Mouse (Mus musculus): ENCODE data around the gene Krt71. TPM values are rescaled to one million over a fixed set of nuclear protein-coding genes. Genes with fewer than 3 reads are reported as not detected.
A peak's percentile ranks its signal among the peaks of the same experiment; 100 is the strongest.
"Not testable (repeated sequence)": the region's sequence is repeated elsewhere in the genome, so short reads cannot be mapped to it uniquely, and the experiment has no call there.

Gene Krt71
- not detected for total RNA-seq (2021)
- polyA plus RNA-seq (2012; rRNA removed) = not detected in 2 replicates
- long read RNA-seq = 0 reads

DNA sequence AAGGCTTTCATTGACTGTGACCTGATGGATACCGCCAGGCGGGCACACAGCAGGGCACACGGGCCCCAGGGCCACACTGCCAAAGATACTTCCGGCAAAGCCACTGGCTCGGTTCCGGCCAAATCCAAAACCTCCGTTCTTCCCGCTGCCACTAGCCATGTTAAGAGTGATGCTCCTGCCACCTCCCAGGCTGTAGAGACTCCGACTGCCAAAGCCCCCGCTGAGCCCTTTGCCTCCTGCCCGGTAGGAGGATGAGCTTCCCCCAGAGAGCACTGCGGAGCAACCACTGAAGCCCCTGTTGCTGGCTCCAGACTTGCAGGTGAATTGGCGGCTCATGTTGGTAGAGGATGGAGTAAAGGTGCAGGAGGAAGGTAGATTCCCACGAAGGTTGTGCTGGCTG lies at the start of gene Krt71:
Gene Krt71 (minus strand): TSS at position 399 of the 400 bp plus-strand sequence.
- no peak for DNase-seq

DNA sequence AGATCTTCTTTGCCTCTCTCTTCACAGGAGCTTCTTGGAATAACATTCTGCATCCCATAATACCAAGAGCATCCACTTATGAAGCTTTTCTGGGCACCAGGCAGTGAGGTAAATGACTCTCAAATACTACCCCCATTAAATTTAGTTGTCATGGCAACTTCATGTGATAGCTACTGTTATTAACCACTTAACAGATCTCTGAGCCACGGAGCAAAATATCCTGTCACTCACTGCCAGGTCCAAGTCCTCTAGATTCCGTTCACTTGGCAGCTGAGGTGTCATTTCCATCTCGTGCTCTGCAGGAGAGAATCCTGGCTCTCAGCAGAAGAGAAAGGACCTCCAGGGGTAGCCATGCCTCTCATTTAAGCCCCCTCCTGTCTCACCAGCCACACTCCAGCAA lies 48.0 kb upstream of the Krt71 start:
- DNase-seq = no peak

DNA sequence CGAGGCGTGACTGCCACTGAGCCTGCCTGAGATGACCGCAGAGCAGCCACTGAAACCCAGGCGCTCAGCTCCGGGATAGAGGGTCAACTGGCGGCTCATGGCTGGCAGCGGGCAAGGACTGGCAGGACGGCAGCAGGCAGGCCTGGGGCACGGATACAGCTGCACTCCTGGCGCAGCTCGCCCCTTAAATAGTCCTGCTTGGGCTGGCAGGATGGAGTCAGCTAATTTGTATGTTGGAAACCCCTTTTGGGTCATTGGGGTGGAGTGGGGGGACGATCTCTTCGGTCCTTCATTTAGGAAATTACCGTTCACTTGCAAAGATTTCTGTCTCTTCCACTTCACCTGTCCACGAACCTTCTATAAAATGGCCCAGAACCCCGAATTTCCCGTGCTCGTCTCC lies 43.5 kb upstream of the Krt71 start, which contains the start of gene Krt72:
Gene Krt72 (minus strand): TSS at position 101 of the 400 bp plus-strand sequence.
- DNase-seq = no peak

DNA sequence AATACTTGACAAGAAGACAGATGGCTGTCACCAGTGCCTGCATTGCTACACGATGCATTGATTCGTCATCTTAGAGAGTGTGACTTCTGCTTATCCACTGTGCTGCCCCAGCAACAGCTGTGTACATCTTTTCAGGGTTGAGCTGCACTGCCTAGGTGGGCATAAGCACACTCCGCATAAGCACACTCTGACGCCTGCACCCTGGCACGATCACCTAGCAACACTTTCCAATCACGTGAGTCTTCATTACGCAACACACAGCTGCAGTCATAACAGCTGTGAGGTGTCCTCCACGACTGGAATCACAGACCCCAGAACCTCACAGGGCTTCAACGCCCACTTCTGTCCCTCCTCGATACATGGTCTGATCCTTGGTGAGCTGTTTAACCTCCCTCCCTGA lies 30.5 kb upstream of the Krt71 start:
- DNase-seq = no peak

DNA sequence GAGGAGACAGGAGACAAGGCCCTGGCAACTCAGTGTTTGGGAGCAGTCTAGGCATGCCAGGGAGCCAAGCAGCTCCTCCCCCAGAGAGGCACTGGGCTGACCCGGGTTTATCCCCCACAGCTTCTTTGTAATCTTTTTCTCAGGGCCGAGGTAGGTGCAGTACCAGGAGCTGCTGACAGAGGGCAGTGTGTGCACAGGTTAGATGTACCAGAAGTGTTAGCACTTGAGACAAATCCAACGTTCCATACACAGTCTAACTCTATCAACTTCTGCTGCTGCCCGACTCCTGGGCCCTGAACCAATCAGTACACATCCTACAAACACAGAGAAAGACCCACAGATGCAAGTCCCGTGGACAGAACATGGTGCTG lies 29.8 kb upstream of the Krt71 start:
- DNase-seq = peak; percentile 78

DNA sequence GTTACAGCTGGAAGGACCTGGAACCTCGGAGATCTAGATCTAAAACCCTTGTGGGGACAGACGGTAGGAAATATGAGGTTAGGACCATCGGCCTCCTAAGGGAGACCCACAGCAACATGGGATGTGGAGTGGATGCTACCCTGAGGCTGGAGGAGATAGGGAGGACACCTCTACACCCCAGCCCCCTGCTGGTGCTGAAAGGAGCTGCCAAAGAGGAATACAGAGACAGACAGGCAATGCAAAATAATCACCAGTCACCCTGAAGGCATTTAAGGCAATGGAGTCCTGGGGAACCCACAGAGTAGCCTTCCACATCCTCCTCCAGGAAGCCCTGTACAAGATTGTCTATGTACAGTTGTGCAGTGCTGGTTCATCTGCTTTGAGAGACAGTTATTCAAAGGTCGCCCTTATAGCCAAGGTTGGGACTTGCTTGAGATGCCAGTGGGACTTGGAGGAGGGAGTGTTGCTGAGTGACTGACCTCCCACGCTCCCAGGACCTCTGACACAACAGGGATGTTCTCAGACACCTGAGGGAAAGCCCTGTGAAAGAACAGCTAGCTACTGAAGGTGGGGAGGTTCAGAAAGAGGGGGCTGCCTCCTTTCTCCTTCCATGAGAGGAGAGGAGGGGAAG lies 29.3 kb upstream of the Krt71 start:
- no peak for DNase-seq

DNA sequence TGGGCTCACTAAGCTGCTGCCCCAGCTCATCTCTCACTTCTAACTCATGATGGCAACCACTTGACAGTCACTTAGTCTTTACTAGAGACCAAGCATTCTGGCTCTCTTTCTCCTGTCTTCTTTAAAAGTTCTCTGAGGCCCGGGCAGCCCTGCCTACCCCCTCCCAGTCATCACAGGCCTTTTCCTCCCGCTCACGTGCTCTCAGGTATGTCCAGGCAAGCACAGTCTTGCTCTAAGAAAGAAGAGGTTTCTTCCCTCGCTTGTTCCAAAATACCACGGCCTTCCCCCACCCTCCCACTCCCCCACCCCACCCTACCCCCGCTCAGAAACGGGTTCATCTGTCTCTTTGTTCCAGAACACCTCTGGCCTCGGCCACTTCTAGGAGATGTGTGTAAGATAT lies 27.3 kb upstream of the Krt71 start:
- no peak for DNase-seq

DNA sequence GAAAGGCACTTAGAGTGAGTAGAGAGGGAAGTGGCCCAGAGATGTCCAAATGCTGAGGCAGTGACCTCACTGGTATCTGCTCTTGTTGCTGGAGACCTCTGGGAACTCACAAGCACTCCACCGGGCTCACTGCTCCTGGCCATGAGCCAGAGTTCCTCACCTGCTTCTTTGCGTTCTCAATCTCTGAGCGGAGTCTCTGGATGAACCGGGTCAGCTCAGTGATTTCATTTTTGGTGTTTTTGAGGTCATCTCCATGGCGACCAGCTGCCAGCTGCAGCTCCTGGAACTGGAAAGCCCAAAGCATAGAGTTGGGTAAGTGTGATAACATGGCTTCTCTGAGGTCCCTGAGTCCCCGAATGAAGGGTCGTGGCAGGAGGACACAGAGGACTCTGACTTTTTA lies 5.1 kb downstream of the Krt71 start:
- DNase-seq = peak; percentile 23

DNA sequence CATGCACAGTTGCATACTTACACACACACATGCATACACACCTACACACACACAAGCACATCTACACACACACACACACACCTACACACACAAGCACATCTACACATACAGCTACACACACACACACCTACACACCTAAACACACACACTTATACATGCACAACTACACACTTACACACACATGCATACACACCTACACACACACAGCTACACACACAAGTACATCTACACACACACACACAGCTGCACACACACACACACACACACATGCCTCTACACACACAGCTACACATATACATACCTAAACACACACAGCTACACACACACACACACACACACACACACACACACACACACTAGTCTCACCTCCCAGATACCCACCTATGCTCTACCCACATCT lies 12.3 kb downstream of the Krt71 start:
- DNase-seq = no peak

DNA sequence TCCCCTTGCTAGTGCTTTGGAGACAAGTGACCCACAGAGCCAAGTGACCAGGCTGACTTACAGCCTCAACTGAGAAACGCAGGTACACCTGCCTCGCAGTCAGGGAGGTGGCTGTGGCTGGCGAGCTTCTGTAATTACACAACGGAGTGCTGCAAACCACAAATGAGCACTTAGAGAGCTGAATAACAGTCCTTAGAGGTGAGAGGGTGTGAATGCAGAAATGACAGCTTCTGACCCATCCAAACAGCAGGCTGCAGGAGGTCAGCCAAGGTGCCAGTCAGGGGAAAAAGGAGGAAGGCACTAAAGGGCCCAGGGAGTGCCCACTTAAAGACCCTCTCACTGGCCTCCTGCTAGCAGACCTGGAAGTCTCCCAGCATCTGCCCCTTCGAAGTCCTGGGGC lies 18.2 kb downstream of the Krt71 start:
- no peak for DNase-seq

DNA sequence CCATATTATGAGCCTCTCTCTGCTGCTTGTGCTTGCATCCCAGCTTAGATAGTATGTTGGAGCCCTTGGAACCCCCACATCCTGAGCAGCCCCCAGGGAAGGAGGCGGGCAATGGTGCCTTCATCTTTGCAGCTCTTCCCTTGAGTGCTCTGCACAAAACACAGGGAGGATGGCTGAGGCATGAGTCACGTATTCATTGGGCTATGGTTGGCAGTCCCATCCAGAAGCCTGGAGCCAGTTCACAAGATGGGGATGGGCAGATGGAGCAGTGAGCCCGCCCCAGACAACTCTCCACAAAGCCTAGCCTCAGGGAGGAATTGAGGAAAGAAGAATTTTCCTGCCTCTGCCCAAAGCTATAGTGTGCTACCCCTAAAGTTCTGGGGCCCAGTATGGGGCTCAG lies 27.1 kb downstream of the Krt71 start:
- no peak for DNase-seq

DNA sequence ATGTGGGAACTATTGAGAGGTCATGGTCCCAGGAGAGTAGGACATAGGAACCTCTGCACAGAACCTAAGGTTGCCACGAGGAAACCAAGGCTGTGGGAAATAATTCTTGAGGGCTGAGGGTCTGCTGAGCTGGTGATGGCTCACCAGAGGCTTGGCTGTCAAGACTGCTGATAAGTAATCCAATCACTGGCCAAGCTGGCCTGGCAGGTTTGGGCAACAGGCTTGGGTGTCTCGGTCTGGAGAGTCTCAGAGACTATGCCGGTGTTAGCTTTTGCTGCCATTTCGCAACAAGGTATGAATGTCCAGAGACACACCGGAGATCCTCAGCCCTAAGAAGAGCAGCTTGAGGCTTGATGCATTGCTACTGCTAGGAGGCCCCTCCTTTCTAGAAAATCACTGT lies 28.6 kb downstream of the Krt71 start:
- no peak for DNase-seq

DNA sequence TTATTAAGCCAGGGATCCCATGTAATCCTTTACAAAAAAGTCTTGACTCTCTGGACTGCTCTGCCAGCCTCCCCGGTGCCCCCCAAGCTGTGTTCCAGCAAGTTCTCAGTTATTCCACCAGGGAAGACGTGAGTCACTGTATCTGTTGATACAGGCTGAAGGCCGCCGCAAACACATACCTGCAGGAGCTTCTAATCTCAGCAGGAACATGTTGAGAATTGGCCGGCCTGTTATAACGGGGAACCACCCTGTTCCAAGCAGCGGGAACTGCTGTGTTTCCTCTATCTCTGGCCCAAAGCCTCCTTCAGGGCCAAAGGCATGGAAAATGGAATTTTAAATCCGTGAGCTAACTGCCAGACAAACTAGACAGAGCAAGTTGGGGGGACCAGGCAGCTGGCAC lies 29.2 kb downstream of the Krt71 start:
- no peak for DNase-seq

DNA sequence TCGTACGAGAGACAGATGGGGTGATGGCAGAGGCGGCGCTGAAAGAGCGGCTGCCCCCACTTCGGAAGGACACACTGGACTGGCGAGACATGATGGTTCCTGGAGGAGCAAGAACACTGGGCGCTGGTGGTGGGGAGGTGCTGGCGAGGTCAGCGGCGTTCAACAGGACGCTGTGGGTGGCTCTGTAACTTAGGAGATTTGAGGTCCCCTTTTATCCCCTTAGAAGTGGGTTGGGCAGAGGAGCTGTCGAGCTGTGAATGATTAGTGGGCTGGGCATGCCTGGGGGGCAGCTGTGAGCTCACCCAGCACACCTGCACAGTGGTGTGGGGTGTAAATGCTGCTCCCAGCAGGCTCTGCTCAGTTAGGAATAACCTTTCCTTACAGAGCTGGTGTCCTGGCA lies 30.2 kb downstream of the Krt71 start, which contains the start of gene Krt5:
Gene Krt5 (minus strand): TSS at position 179 of the 400 bp plus-strand sequence.
- DNase-seq = no peak

DNA sequence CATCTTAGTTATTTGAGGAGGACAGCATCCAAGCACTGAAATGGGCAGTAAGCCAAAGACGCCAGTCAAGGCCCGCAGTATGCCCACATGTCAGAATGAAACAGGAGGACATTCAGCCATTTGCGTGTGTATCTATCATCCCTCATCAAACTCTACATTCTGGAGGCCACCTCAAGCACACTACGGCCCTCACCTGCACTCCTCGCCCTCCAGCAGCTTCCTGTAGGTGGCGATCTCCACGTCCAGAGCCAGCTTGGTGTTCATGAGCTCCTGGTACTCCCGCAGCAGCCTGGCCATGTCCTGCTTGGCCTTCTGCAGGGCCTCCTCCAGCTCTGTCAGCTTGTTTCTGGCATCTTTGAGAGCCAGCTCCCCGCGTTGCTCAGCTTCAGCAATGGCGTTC lies 34.2 kb downstream of the Krt71 start:
- no peak for DNase-seq

DNA sequence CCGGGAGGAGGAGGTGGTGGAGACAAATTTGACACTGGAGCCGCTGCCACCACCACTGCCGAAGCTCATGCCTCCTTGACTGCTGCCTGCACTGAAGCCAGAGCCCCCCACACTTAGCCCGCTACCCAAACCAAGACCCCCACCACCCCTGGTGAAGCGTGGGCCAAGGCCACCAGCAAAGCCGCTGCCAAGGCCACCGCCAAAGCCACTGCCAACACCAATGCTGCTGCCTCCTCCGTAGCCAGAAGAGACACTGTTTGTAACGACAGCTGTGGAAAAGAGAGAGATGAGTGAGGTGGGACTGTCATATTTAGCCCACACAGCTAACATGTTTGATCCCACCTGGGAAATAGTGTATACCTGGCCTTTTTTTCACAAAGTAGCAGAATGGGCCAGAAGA lies 35.5 kb downstream of the Krt71 start:
- no peak for DNase-seq

DNA sequence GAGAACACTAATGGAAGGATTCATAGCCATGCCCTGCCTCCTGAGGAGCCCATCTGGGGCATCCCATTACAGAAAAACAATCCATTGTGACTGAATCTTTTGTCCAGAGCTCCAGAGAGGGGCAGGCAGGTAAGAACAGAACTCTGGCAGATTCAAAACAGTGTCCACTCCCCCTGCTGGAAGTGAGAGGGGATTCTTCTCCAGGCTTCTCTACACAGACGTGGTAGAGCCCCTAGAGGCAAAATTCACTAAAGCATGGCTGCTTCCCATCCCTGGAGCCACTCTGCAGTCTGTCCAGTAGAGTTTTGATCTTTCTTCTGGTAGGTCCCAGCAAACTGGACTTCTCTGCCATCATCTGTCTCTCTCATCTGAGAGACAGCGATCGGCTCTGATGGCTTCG lies 38.8 kb downstream of the Krt71 start:
- DNase-seq = no peak

DNA sequence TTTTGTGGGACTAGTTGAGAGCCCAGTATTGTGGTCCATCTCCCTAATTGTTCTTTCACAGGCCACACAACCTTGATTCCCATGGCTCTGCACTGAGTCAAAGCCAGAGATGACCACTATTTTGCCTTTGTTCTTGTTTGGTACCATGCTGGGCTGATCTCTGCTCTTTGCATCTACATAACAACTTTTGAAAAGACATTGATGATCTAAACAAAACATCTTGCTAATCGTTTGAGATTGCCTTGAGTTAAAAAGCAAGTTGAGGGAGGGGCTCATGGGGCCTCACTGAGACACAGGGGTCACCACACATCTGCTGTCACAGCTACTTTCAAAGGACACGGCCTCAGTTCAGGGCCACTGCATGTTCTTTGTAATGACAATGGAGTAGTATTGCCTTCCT lies 40.5 kb downstream of the Krt71 start:
- DNase-seq = no peak

DNA sequence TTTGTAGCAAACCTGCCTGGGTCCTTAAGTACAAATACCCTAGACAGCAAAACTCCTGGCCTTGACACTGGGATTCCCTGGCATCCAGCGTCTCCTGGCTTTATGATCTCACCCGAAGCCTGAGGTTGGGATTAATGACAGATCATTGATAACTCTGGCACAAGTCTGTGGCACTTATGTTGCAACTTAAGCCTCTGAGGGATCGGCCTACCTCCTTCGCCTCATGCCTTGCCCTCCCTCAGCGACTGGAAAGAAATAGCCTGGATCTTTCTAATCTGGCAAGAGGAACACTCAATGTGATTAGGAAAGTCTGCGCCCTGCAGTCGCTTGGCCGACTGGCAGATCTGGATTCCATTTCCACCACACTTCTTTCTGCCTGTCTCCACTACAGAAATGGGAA lies 43.0 kb downstream of the Krt71 start:
- DNase-seq = no peak

DNA sequence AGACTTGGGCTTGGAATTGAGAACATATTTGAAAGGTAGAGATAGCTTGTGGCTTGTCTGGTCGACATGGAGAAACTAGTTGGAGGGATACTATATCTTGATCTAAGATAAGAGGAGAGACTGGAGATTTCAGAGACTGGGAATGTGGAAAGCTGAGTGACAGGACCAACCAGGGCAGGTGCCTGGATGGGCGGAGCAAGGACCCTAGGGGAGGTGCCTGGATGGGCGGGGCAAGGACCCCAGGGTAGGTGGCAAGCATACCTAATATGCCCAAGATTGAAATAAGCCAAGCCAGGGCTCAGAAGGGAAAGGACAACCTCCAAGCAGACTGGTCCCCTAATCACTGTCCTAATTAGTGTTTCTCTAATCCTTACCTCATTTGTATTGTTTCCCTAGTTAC lies 43.7 kb downstream of the Krt71 start:
- DNase-seq = no peak

DNA sequence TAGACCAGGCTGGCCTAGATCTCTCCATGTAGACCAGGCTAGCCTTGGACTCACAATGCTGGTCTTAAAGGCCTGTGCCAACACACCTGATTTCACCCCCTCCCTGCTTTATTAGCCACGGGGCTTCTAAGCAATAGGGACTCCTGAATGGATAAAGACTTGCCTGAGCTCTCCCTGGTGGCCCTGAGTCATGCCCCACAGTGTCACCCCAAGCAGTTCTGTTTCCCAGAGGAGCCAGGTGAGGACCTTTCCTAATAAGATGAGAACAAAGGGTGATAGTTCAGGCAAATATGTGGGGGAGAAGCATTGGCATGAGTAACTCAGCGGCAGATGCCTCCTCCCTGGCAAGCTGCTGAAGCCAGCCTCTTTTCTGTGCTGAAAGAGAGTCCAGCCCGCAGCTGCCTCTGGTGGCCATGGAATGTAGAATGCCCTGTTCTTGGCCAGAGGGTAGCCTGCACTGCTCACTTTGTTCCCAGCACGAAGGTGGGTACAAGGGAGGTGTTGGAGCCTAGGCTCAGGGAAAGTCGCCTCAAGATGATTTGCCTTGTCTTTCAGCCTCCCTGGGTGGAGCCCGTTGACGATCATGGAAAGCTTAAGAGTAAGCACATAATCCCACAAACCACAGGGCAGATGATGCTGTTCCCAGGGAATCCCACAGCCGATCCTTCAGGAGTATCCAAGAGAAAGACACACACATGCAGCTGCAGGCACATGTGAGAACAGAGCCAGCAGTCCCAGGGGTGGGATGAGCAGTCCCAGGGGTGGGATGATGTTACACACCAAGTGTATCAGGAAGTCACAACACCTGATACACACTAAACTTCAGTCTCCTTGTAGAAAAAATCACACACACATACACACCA lies 45.4 kb downstream of the Krt71 start:
- no peak for DNase-seq

DNA sequence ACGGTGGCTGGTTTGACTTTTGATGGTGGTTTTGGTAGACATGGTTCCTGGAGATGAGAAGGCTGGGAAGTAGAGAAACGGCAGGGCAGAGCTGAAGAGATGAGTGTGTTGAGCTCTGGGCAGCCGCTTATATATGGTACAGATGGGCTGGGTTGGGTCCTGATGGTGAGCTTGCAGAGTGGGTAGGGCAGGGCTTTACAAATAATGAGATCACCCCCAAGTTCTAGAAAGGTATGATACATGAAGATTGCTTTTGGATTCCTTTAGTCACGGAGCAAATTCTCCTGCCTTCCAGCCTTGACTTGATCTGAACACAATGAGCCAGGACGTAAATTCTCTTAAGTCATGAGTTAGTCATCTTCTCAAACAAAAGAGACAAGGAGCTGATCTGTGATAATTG lies 48.7 kb downstream of the Krt71 start, which contains the start of gene Krt6a:
Gene Krt6a (minus strand): TSS at position 101 of the 400 bp plus-strand sequence.
- no peak for DNase-seq

DNA sequence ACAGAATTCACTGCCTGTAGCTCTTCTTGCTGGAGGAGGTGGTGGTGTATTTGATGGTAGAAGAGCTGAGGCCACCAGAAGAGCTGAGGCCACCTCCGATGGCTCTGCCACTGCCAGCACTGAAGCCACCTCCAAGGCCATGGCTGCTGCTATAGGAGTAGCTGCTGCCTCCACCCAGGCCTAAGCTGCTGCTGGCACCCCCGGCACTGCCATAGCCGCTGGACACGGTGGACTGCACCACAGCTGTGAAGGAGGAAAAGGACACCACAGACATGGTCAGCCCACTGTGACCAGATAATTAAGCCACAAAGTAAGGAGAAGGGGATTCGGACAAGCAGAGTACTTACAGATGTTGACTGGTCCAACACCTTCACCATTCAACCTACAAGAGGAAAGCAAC lies 52.4 kb downstream of the Krt71 start:
- not testable (repeated sequence) for DNase-seq

DNA sequence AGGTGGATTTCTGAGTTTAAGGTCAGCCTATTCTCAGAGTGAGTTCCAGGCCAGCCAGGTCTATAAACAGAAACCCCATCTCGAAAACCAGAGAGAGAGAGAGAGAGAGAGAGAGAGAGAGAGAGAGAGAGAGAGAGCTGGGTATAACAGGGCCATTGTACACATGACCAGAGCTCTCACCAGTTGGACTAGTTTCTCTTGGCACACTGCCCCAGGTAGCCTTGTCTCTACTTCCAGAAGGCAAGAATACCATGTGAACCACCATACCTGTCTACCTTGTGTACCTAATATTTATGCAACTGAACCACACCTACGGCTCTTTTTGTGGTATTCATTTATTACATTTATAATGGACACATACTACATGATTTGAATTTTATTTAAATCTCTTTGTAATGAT lies 54.7 kb downstream of the Krt71 start:
- no peak for DNase-seq
